Mouse (Mus musculus) heart, embryonic 11.5 days (tissue): ENCODE data around the gene Nup43. TPM values are rescaled to one million over a fixed set of nuclear protein-coding genes. Genes with fewer than 3 reads are reported as not detected.

Experiments used
- ATAC-seq: fragments of 200-750 bp; cut with Nextera tagmentation; replicated peaks from 2 replicates; pipeline ENCODE4 v1.8.0; 2017; ENCODE audit warnings: moderate library complexity; ENCODE audit not compliant: insufficient number of reproducible peaks, low FRiP score, low TSS enrichment
- H3K27ac ChIP-seq: fragments of 300-500 bp; sonication (generic); 2 replicates; pipeline ENCODE4 v1.5.1; 2014; ENCODE audit warnings: mild to moderate bottlenecking, low read depth, low read length
- H3K27me3 ChIP-seq: fragments of 300-500 bp; sonication (generic); 2 replicates; pipeline ENCODE4 v1.6.1; 2014; ENCODE audit warnings: mild to moderate bottlenecking, low read length, mixed read lengths; ENCODE audit not compliant: control insufficient read depth, insufficient read depth
- H3K36me3 ChIP-seq: fragments of 300-500 bp; sonication (generic); 2 replicates; pipeline ENCODE4 v1.6.1; 2014; ENCODE audit warnings: mild to moderate bottlenecking, low read length, moderate library complexity, mixed read lengths; ENCODE audit not compliant: control insufficient read depth, insufficient read depth
- H3K4me1 ChIP-seq: fragments of 300-500 bp; sonication (generic); 2 replicates; pipeline ENCODE4 v1.6.1; 2014; ENCODE audit warnings: low read length; ENCODE audit not compliant: control insufficient read depth, insufficient read depth
- H3K4me2 ChIP-seq: fragments of 300-500 bp; sonication (generic); 2 replicates; pipeline ENCODE4 v1.6.1; 2014; ENCODE audit warnings: mild to moderate bottlenecking, moderate library complexity
- H3K4me3 ChIP-seq: fragments of 300-500 bp; sonication (generic); 2 replicates; pipeline ENCODE4 v1.5.1; 2014; ENCODE audit warnings: low read depth, low read length
- H3K9ac ChIP-seq: fragments of 300-500 bp; sonication (generic); 2 replicates; pipeline ENCODE4 v1.6.1; 2014; ENCODE audit warnings: mild to moderate bottlenecking, low read depth, low read length, moderate library complexity
- H3K9me3 ChIP-seq: fragments of 300-500 bp; sonication (generic); replicated peaks from 2 replicates; pipeline ENCODE4 v1.6.1; 2016; ENCODE audit warnings: low read length; ENCODE audit not compliant: control insufficient read depth
- WGBS: fragments of 180-500 bp; shearing (Covaris S2); extraction: QIAGEN DNeasy Blood & Tissue Kit; methylation state at CpG from one replicate; pipeline ENCODE4 v1.1.7; 2014; ENCODE audit not compliant: insufficient replicate concordance; 5-methylcytosine and 5-hydroxymethylcytosine counted together
- polyA plus RNA-seq: library from polyadenylated mRNA; unstranded; fragments of >200 nt; fragmentation: Nextera tagmentation; extraction: Ambion mirVana; gene quantifications from 2 replicates; pipeline ENCODE4 v1.2.1, GENCODE M21; 2014

The Nup43 gene
- polyA plus RNA-seq, 1 experiment from 2014 or later = 44.7 TPM

- peaks cover 9% of the 10 kb centered on the region; the same call in 1 of the 2 replicates for H3K4me1 ChIP-seq
- no peaks in the 10 kb centered on the region for H3K9me3 ChIP-seq
- H3K4me2 ChIP-seq = no peak overlapping the region
- H3K27ac ChIP-seq = no peak overlapping the region
- no peaks in the 10 kb centered on the region for H3K27me3 ChIP-seq
- no peaks in the 10 kb centered on the region for H3K36me3 ChIP-seq
- no peak overlapping the region for H3K9ac ChIP-seq
- 64% methylated on average over 16 of the region's 16 CpGs for WGBS
- ATAC-seq = no peak
- H3K4me3 ChIP-seq = no peak overlapping the region
Observed at GRCm38 (mm10) chr10:7630951-7631720, 36.2 kb upstream of the Nup43 start.

- no peak overlapping the region for H3K4me2 ChIP-seq
- ATAC-seq = no peak
- H3K27ac ChIP-seq = no peak overlapping the region
- peaks cover 16% of the 10 kb centered on the region for H3K36me3 ChIP-seq
- no peak overlapping the region for H3K4me3 ChIP-seq
- no peaks in the 10 kb centered on the region for H3K4me1 ChIP-seq
- whole genome bisulfite sequencing = 96% methylated on average over 12 of the region's 12 CpGs
- H3K9ac ChIP-seq = no peak overlapping the region
- H3K9me3 ChIP-seq = no peaks in the 10 kb centered on the region
- no peaks in the 10 kb centered on the region for H3K27me3 ChIP-seq
Observed at GRCm38 (mm10) chr10:7640366-7640765, 26.9 kb upstream of the Nup43 start.

- Histone ChIP-seq H3K4me2 (no peak overlapping the region), H3K36me3 (peaks cover 19% of the 10 kb centered on the region), H3K4me3 (no peak overlapping the region), H3K9ac (no peak overlapping the region), H3K4me1 (no peaks in the 10 kb centered on the region), H3K27me3 (no peaks in the 10 kb centered on the region), H3K27ac (no peak overlapping the region), H3K9me3 (no peaks in the 10 kb centered on the region)
- ATAC-seq = no peak
- 82% methylated on average over 2 of the region's 2 CpGs for WGBS
Observed at GRCm38 (mm10) chr10:7645911-7646310, 21.4 kb upstream of the Nup43 start.

- ATAC-seq = no peak
- Histone ChIP-seq H3K27me3 (no peaks in the 10 kb centered on the region), H3K4me2 (no peak overlapping the region), H3K4me3 (no peak overlapping the region), H3K9me3 (no peaks in the 10 kb centered on the region), H3K36me3 (peaks cover 13% of the 10 kb centered on the region), H3K4me1 (no peaks in the 10 kb centered on the region), H3K9ac (no peak overlapping the region), H3K27ac (no peak overlapping the region)
- WGBS = 71% methylated on average over 4 of the region's 4 CpGs
Observed at GRCm38 (mm10) chr10:7649059-7649458, 18.2 kb upstream of the Nup43 start.

GRCm38 (mm10) chr10:7651057-7651456 is 16.2 kb upstream of the Nup43 start:
- H3K27ac ChIP-seq = no peak overlapping the region
- no peak for ATAC-seq
- 91% methylated on average over 2 of the region's 2 CpGs for WGBS
- no peaks in the 10 kb centered on the region for H3K27me3 ChIP-seq
- H3K36me3 ChIP-seq = peaks cover 13% of the 10 kb centered on the region
- no peaks in the 10 kb centered on the region for H3K4me1 ChIP-seq
- H3K4me3 ChIP-seq = no peak overlapping the region
- H3K9ac ChIP-seq = no peak overlapping the region
- H3K9me3 ChIP-seq = no peaks in the 10 kb centered on the region
- H3K4me2 ChIP-seq = no peak overlapping the region

- Histone ChIP-seq H3K4me1 (0 out of 2 replicates have a peak, but pooled peaks cover 5% of the 10 kb centered on the region), H3K4me2 (peak overlapping the region; percentile 92), H3K9me3 (no peaks in the 10 kb centered on the region), H3K36me3 (no peaks in the 10 kb centered on the region), H3K27ac (peak overlapping the region; percentile 94), H3K27me3 (no peaks in the 10 kb centered on the region), H3K4me3 (peak overlapping the region; percentile 92), H3K9ac (peak overlapping the region; percentile 86)
- peak; percentile 72 for ATAC-seq
- WGBS = 0% methylated on average over 44 of the region's 44 CpGs
Observed at GRCm38 (mm10) chr10:7662471-7663141, 4.7 kb upstream of the Nup43 start.

GRCm38 (mm10) chr10:7663159-7664026 is 3.9 kb upstream of the Nup43 start:
- under 1% methylated on average over 63 of the region's 64 CpGs for WGBS
- H3K27ac ChIP-seq = peak overlapping the region; percentile 94
- peak; percentile 93 for ATAC-seq

GRCm38 (mm10) chr10:7664027-7664526 is 3.2 kb upstream of the Nup43 start:
- Histone ChIP-seq H3K4me2 (peak overlapping the region; percentile 92), H3K9me3 (no peaks in the 10 kb centered on the region), H3K4me1 (peaks cover 9% of the 10 kb centered on the region; the same call in 1 of the 2 replicates), H3K27me3 (no peaks in the 10 kb centered on the region), H3K27ac (peak overlapping the region; percentile 94; the same call in 1 of the 2 replicates), H3K9ac (peak overlapping the region; percentile 86), H3K36me3 (no peaks in the 10 kb centered on the region), H3K4me3 (peak overlapping the region; percentile 92)
- ATAC-seq = no peak
- 55% methylated on average over 6 of the region's 6 CpGs for WGBS

More at GRCm38 (mm10) chr10:7663159-7664026, 3.9 kb upstream of the Nup43 start:
- peak overlapping the region; percentile 92 for H3K4me2 ChIP-seq
- H3K36me3 ChIP-seq = no peaks in the 10 kb centered on the region
- no peaks in the 10 kb centered on the region for H3K9me3 ChIP-seq
- H3K4me3 ChIP-seq = peak overlapping the region; percentile 92
- peak overlapping the region; percentile 86 for H3K9ac ChIP-seq
- peaks cover 9% of the 10 kb centered on the region; the same call in 1 of the 2 replicates for H3K4me1 ChIP-seq
- H3K27me3 ChIP-seq = no peaks in the 10 kb centered on the region
